Mouse (Mus musculus) thymus, adult 18-20 months (tissue): Measurements from ENCODE around the gene Med22.
"Not testable (repeated sequence)": the region's sequence is repeated elsewhere in the genome, so short reads cannot be mapped to it uniquely, and the experiment has no call there.

Experiments used
- DNase-seq, 2 experiments: peaks; one replicate each; pipeline ENCODE4 v3.0.0; 2022; ENCODE audit warnings: mixed read lengths in 2 of 2

Gene Med22

GRCm38 (mm10) chr2:26915927-26916728 lies 5.7 kb upstream of the Med22 start, which contains the start of the genes Surf2 and Surf1:
TSS of gene Surf2 (plus strand) at chr2:26916367.
TSS of gene Surf1 (minus strand) at chr2:26916530.
- peak; percentile 49 to 68 for DNase-seq

DNA sequence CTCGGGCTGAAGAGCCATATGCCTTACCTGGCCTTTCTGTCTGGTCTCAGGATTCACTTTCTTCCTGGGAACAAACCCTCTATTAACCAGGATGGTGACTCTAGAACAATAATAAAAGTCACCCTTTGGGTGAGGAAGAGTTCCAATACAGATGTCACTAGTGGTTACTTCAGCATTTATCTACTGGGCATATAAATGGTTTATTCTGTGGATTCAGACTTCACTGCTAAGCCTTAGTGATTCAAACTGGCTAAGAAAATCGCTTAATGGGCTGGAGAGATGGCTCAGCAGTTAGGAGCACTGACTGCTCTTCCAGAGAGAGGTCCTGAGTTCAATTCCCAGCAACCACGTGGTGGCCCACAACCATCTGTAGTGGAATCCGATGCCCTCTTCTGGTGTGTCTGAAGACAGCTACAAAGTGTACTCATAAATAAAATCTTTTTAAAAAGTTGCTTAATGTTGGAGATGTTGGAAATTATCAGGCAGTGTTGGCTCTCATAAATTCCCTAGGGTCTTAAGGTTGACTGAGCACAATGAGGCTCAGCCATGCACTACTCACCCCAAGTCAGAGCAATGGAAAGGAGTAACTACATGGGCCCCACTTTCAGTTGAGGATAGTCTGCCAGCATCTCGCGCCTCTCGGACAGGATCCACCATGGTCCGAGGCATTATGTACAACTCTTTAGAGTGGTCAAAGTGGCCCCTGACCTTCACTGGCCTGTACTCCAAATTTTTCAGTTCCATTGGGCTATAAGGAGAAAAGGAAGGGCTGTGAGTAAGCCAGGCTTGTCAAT lies 3.9 kb upstream of the Med22 start:
- no peak for DNase-seq

GRCm38 (mm10) chr2:26913416-26914147 lies 3.1 kb upstream of the Med22 start:
- DNase-seq = no peak

GRCm38 (mm10) chr2:26912253-26912770 lies 1.8 kb upstream of the Med22 start:
- DNase-seq = no peak

DNA sequence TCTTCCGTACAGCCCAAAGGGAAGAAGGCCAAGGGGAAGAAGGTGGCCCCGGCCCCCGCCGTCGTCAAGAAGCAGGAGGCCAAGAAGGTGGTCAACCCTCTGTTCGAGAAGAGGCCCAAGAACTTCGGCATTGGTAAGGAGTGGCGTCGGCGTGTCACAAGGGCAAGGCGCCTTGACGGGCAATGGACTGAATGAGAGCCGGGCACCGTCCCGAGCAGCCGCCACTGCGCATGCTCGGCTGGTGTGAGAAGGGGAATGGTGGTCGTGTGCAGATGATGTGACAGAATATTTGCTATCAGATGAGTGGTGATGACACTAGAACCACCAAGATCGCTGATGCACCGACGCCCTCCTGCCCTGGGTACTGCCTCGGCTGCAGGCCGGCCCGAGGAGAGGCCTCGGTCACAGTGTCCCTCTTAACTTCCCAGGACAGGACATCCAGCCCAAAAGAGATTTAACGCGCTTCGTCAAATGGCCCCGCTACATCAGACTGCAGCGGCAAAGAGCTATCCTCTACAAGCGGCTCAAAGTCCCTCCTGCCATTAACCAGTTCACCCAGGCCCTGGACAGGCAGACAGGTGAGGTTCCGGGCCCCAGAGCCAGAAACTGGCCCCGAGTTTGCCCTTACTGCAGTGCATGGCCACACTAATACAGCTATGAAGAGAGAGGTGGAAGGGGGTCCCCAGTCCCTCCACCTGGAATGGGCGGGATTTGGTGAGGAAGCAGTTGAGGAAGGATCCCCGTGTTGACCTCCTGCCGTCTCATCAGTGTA lies 703 bp upstream of the Med22 start:
- peak in 1 of 2 experiments; percentile 33 for DNase-seq

- DNase-seq = no peak
Measured at GRCm38 (mm10) chr2:26909387-26909784, 1.1 kb downstream of the Med22 start.

GRCm38 (mm10) chr2:26908710-26909386 lies 1.6 kb downstream of the Med22 start:
- no peak for DNase-seq

DNA sequence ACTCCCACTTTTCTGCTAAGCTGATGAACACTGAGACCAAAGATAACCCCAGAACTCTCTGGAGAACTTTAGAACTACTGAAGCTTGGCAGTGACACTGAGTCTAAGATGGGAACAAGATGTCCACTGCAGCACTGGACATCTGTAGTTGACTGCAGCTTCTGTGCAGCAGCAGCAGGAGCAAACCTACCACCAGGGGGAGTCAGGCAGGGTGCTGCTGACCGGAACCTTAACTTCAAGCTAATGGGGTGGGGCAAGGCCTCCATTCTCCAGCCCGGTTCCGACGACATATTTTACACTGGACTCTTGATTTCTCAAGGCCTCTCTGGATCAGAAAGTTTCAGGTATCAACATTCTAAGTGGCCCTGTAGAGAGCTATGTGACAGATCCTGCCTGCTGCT lies 3.4 kb downstream of the Med22 start:
- DNase-seq = no peak

- no peak for DNase-seq
Measured at GRCm38 (mm10) chr2:26906431-26906830, 4.0 kb downstream of the Med22 start.

DNA sequence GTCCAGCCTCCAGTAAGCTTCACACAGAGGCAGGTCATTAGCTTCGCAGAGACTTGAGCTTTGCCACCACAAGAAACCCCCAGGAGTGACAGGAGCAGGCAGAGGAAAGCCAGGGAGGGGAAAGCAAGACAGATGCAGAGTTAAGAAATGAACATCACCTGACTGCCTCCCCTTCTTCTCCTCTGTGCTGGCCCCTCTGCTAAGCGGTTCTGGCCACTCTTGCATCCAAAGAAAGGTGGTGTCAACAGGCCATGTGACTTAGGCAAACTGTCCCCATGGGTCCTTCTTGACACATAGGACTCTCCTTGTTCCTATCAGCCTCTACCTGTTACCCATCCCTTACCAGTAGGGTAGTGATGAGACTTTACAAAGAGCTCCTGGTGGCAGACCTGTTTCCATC lies 4.5 kb downstream of the Med22 start:
- no peak for DNase-seq

DNA sequence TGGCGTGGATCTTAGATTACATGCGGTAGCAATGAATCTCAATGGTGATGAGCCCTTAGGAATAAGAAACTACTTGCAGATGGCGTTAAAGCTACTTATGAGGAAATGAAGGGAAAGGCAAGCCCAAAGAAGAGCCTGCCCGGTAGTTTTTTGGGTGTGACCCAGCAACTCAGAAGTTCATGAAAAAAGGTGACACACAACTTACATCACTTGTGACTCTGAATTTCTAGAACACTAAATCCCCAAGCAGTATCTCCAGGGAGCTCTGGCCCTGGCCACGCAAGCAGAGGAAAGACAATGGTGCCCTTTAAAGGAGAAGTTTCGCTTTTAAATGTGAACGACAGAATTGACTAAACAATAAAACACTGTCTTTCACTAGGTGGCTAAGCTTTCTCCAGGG lies 7.2 kb downstream of the Med22 start:
- no peak for DNase-seq

DNA sequence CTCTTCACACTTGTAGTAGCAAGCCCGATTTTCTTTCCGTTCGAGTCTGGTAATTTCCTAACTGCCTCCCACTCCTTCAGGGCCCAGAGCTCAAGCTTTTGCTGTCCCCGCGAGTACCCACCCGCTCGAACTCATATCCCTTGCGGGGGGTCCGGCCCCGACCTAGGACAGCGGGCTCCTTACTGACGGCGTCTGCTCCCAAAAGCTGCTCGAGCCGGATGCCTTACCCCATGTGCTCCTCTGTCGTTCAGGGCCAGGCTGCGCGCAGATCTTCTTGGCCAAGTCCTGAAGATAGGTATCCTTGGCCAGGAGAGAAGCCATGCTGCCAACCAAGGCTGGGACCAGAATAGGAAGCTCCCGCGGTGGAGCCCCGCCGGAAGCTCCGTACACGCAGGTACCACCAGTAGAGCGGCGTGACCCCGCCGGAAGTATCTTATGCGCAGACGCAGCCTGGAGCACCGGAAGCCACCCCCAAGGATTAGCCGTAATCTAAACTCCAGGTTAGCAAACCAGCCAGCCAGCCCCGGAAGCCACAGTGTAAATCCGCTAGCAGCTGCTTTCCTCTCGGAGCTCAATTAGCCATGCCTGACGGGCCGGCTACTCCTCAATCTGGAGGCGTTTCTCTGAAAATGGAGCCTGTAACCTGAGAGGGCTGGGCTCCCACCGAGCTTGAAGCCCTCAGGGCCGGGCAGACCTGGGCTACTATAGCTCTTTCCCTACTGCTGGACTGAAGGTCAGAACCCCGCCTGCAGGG lies 7.8 kb downstream of the Med22 start, which contains the start of gene Surf6:
Gene Surf6, minus strand, starts transcription at position 413 of the 754 bp plus-strand sequence.
- DNase-seq = peak; percentile 94 to 97

DNA sequence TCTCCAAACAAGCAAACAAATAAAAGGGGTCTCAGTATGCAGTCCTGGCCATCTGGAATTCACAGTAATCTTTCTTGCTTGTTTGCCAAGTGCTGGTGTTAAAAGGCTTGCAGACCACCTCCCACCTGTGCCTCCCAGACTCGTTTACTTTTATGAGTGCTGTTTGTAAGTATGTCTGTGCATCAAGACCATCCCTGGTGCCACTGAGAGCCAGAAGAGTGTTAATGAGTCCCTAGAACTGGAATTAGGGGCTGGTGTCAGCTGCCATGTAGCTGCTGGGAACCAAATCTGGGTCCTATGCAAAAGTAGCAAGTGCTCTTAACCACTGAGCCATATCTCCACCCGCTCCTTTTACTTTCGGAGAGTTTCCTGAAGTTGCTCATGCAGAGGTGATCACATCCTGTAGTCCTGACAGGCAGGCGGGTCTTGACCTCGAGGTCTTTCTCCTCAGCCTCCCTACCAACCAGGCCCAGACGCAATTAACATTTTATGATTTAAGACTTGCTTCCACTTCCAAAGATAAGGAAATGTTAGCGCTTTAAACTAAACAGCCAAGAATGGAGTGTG lies 8.6 kb downstream of the Med22 start:
- no peak for DNase-seq

GRCm38 (mm10) chr2:26900731-26901130 lies 9.7 kb downstream of the Med22 start:
- DNase-seq = no peak

GRCm38 (mm10) chr2:26895898-26896297 lies 14.6 kb downstream of the Med22 start:
- DNase-seq = no peak

DNA sequence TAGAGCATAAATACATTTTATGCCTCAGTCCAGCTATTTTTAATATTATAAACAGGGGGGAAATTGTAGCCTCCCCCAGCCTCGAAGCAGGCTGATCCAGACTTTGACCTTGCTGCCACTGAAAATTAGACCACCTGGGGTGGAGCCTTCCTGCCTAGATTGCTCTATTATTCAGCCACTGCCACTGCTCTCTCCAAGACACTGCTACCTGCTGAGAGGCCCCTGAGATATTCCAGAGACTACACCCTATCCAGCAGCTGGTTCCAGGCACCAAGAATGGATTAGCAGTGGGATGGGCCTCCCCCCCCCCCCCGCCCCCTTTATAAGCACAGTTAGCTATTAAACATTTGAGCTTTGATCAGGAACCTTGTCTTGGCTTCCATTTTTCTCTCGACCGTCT lies 24.3 kb downstream of the Med22 start:
- DNase-seq = not testable (repeated sequence)

DNA sequence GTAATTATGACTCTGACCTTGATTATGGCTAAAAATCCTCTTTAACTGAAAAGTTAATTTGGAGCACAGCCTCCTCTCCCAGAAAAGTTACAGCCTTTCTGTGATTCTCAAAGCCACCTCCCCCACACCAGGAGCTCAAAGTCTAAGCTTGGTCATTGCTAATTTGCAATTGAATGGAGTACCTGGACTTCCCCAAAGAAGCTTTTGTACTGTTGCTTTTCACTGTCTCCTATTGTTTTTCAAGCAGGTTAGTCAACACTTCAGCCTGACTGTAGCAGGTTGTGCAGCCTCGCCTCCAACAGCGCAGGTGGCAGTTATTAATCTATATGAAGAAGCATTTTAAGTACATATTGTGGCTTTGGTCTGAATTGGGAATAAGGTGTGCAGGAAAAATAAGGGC lies 24.9 kb downstream of the Med22 start:
- not testable (repeated sequence) for DNase-seq

- DNase-seq = no peak
Measured at GRCm38 (mm10) chr2:26878571-26878970, 31.9 kb downstream of the Med22 start.

GRCm38 (mm10) chr2:26870666-26871065 lies 39.8 kb downstream of the Med22 start:
- no peak for DNase-seq

DNA sequence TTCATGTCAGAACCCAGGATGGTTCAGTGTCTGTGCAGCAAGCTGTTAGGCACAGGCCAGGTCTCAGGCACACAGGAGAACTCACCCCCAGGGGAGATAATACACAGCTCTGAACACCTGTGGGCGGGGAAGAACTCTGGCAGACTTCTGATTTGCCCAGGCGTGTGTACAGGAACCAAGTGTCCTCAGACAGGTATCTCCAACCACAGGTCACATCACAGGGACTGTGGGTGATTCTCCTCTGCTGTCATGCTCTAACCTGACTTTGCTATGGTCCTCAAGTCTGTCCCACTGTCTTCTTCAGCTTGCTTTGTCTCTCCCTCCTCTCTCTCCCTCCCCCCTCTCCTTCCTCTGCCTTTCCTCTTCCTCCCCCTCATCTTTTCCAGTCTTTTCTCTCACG lies 45.6 kb downstream of the Med22 start, which contains the start of gene Abo:
Gene Abo, minus strand, starts transcription at position 101 of the 400 bp plus-strand sequence.
- no peak for DNase-seq
